Mouse (Mus musculus): ENCODE results near the gene Nt5c1a.

DNA sequence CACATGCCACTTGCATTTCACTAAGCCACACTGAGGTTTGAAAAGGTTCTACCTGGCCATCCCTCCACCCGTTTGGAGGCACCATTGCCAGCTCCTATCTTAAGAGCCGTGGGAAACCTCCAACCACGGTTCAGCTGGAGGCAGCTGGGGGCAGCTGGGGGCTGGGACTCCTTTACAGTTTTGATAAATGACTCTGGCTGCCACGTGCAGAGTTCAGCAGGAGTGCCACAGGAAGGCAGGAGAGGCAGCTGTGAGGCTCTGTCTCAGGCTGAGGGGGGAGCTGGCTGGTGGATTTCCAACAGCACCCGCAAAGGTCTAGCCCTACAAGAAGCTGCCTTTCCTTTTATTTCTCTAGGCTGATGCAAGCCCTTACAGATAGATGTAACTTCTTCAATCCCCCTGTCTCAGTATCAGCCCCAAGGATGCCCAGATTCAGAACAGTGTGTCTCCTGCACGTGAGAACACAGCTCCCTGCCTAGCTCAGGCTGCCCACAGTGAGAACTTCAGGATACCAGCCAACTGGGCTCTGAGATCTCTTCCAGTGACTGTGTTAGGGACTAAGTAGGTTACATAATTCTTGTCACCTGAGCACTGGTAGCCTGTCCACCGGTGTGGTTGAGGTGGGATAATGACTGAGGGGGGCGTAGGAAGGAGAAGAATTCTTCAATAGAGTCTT is 58.9 kb downstream of the Nt5c1a start:
- TF ChIP-seq CTCF (IDR thresholded peaks at IDR 0.05; ENCODE audit: low read depth, low read length) (no peak), POLR2A (IDR thresholded peaks at IDR 0.05; ENCODE audit: extremely low read depth, insufficient read depth, low read length) (no peak)

Data from liver, adult 2 months (tissue).